Mouse (Mus musculus) right cerebral cortex, adult 2 months (tissue): ENCODE data around the gene Nkd1.

ENCODE experiments used
- DNase-seq, 2 experiments: peaks; one replicate each; pipeline ENCODE4 v3.0.0; 2021 to 2022; ENCODE audit warnings: low spot score in 2 of 2

Nkd1 gene

GRCm38 (mm10) chr8:88610271-88610670 is 89.1 kb downstream of the Nkd1 start:
- no peak for DNase-seq

GRCm38 (mm10) chr8:88614981-88615380 is 93.8 kb downstream of the Nkd1 start:
- no peak for DNase-seq

GRCm38 (mm10) chr8:88618612-88619011 is 97.5 kb downstream of the Nkd1 start:
- no peak for DNase-seq

- DNase-seq = no peak
These were observed 98.4 kb downstream of the Nkd1 start for GRCm38 (mm10) chr8:88619513-88619912.

- DNase-seq = no peak
These were observed 99.8 kb downstream of the Nkd1 start for GRCm38 (mm10) chr8:88620931-88621330.

GRCm38 (mm10) chr8:88621408-88621807 is 100.3 kb downstream of the Nkd1 start:
- DNase-seq = peak; percentile 90

GRCm38 (mm10) chr8:88623351-88623750 is 102.2 kb downstream of the Nkd1 start:
- DNase-seq = no peak

- no peak for DNase-seq
These were observed 103.1 kb downstream of the Nkd1 start for GRCm38 (mm10) chr8:88624276-88624675.

GRCm38 (mm10) chr8:88626433-88626832 is 105.3 kb downstream of the Nkd1 start:
- no peak for DNase-seq

GRCm38 (mm10) chr8:88626940-88627264 is 105.7 kb downstream of the Nkd1 start:
- no peak for DNase-seq

GRCm38 (mm10) chr8:88627265-88627991 is 106.3 kb downstream of the Nkd1 start:
- peak; percentile 70 to 78 for DNase-seq

GRCm38 (mm10) chr8:88628001-88628774 is 107.0 kb downstream of the Nkd1 start:
- peak; percentile 57 to 66 for DNase-seq

GRCm38 (mm10) chr8:88630225-88630624 is 109.1 kb downstream of the Nkd1 start:
- no peak for DNase-seq

GRCm38 (mm10) chr8:88631081-88631480 is 109.9 kb downstream of the Nkd1 start:
- peak; percentile 42 to 57 for DNase-seq

GRCm38 (mm10) chr8:88633343-88633765 is 112.2 kb downstream of the Nkd1 start:
- DNase-seq = no peak

GRCm38 (mm10) chr8:88635474-88636397 is 114.6 kb downstream of the Nkd1 start, which contains the start of gene Snx20:
Snx20 (minus strand) TSS chr8:88636128.
- DNase-seq = no peak

- no peak for DNase-seq
These were observed 116.2 kb downstream of the Nkd1 start for GRCm38 (mm10) chr8:88637092-88638000.

- no peak for DNase-seq
These were observed 117.8 kb downstream of the Nkd1 start for GRCm38 (mm10) chr8:88638908-88639307.

GRCm38 (mm10) chr8:88642734-88643564 is 121.8 kb downstream of the Nkd1 start:
- no peak for DNase-seq
